Mouse (Mus musculus) midbrain, embryonic 13.5 days (tissue): Measurements from ENCODE around the gene Cyth2. TPM values are rescaled to one million over a fixed set of nuclear protein-coding genes. Genes with fewer than 3 reads are reported as not detected.

ENCODE experiments used
- ATAC-seq: fragments of 200-750 bp; cut with Nextera tagmentation; 2 replicates; pipeline ENCODE4 v1.8.0; 2017; ENCODE audit warnings: mild to moderate bottlenecking, moderate TSS enrichment, moderate library complexity
- H3K27ac ChIP-seq: fragments of 300-500 bp; sonication (generic); 2 replicates; pipeline ENCODE4 v1.5.1; 2015; ENCODE audit warnings: inconsistent platforms, mild to moderate bottlenecking, moderate library complexity
- H3K27me3 ChIP-seq: fragments of 300-500 bp; sonication (generic); 2 replicates; pipeline ENCODE4 v1.6.1; 2015; ENCODE audit warnings: mild to moderate bottlenecking, inconsistent platforms
- H3K36me3 ChIP-seq: fragments of 300-500 bp; sonication (generic); 2 replicates; pipeline ENCODE4 v1.6.1; 2015; ENCODE audit warnings: mild to moderate bottlenecking, inconsistent platforms
- H3K4me1 ChIP-seq: fragments of 300-500 bp; sonication (generic); replicated peaks from 2 replicates; pipeline ENCODE4 v1.6.1; 2015; ENCODE audit warnings: inconsistent platforms
- H3K4me2 ChIP-seq: fragments of 300-500 bp; sonication (generic); replicated peaks from 2 replicates; pipeline ENCODE4 v1.6.1; 2015; ENCODE audit warnings: moderate library complexity, mild to moderate bottlenecking, inconsistent platforms
- H3K4me3 ChIP-seq: fragments of 300-500 bp; sonication (generic); replicated peaks from 2 replicates; pipeline ENCODE4 v1.5.1; 2015; ENCODE audit warnings: mild to moderate bottlenecking, inconsistent platforms
- H3K9ac ChIP-seq: fragments of 300-500 bp; sonication (generic); replicated peaks from 2 replicates; pipeline ENCODE4 v1.6.1; 2015; ENCODE audit warnings: mild to moderate bottlenecking, inconsistent platforms
- H3K9me3 ChIP-seq: fragments of 300-500 bp; sonication (generic); 2 replicates; pipeline ENCODE4 v1.6.1; 2016; ENCODE audit warnings: mild to moderate bottlenecking, inconsistent platforms
- WGBS: fragments of 180-500 bp; shearing (Covaris S2); methylation state at CpG from one replicate; pipeline ENCODE4 v1.1.7; 2015; 5-methylcytosine and 5-hydroxymethylcytosine counted together
- polyA plus RNA-seq: library from polyadenylated mRNA; unstranded; fragments of >200 nt; fragmentation: Nextera tagmentation; extraction: Ambion mirVana; gene quantifications from 2 replicates; pipeline ENCODE4 v1.2.1, GENCODE M21; 2015

Cyth2 gene
- polyA plus RNA-seq, 1 experiment from 2014 or later: 362 TPM

DNA sequence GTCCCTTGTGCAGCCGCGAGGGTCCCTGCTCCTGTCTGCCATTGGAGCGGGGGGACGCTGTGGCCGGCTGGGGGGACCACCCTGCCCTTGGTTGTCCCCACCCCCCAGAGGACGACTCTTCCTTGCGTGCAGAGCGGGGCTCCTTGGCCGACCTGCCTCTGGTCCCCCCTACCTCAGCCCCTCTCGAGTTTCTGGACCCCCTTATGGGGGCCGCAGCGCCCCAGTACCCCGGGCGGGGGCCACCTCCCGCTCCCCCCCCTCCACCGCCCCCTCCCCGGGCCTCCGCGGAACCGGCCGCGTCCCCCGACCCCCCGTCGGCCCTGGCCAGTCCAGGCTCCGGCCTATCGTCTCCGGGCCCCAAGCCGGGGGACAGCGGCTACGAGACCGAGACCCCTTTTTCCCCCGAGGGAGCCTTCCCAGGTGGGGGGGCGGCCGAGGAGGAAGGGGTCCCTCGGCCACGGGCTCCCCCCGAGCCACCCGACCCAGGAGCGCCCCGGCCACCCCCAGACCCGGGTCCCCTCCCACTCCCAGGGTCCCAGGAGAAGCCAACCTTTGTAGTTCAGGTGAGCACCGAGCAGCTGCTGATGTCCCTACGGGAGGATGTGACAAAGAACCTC lies 20.3 kb downstream of the Cyth2 start:
- H3K4me3 ChIP-seq: no peak overlapping the region
- no peak overlapping the region for H3K4me2 ChIP-seq
- peaks cover 43% of the 10 kb centered on the region for H3K27me3 ChIP-seq
- no peak overlapping the region for H3K9ac ChIP-seq
- no peaks in the 10 kb centered on the region for H3K9me3 ChIP-seq
- WGBS: 91% methylated on average over 41 of the region's 44 CpGs
- no peak for ATAC-seq
- peaks cover 23% of the 10 kb centered on the region for H3K4me1 ChIP-seq
- H3K36me3 ChIP-seq: peaks cover 97% of the 10 kb centered on the region
- no peak overlapping the region for H3K27ac ChIP-seq

DNA sequence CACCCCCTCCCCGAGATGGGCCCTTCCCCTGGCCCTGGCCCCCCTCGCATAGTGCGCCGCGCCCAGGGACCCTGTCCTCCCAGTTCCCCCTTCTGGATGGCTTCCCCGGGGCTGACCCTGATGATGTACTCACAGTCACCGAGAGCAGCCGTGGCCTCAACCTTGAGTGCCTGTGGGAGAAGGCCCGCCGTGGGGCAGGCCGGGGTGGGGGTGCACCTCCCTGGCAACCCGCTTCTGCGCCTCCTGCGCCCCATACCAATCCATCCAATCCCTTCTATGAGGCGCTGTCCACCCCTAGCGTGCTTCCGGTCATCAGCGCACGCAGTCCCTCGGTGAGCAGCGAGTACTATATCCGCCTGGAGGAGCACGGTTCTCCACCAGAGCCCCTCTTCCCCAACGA lies 21.1 kb downstream of the Cyth2 start:
- Histone ChIP-seq H3K9ac (no peak overlapping the region), H3K4me3 (no peak overlapping the region), H3K27ac (no peak overlapping the region), H3K27me3 (peaks cover 40% of the 10 kb centered on the region), H3K4me2 (no peak overlapping the region), H3K4me1 (peaks cover 15% of the 10 kb centered on the region), H3K9me3 (no peaks in the 10 kb centered on the region), H3K36me3 (peaks cover 97% of the 10 kb centered on the region)
- no peak for ATAC-seq
- 89% methylated on average over 24 of the region's 24 CpGs for WGBS

DNA sequence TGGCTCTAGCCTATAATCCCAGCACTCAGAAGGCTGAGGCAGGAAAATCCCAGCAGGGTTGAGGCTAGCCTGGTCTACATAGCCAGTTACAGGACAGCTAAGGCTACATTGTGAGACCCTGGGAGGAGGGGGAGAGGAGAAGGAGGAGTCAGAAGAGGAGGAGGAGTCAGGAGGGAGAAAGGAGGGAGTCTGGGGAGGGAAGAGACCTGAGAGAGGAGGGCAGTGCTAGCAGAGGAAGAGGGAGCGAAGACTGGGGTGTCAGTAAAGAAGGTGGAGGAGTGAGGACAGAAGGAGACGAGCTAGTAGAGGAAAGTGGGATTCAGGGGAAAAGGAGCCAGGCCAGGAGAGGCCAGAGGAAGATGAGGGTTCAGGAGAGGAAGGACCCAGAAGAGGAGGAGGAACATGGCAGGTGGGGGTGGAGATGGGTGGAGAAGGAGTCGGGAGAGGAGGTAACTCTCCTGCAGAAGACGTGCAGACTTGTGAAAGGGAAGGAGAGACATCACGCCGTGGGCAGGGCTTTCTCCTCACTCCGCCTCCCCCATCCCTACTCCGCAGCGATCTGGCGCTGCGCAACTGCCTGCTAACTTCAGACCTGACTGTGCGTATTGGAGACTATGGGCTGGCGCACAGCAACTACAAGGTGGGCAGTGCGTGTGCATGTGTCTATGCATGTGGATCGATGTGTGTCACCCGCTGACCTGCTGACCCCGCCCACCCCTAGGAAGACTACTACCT lies 22.5 kb downstream of the Cyth2 start:
- H3K4me2 ChIP-seq: no peak overlapping the region
- 81% methylated on average over 17 of the region's 17 CpGs for WGBS
- peaks cover 28% of the 10 kb centered on the region for H3K27me3 ChIP-seq
- H3K4me1 ChIP-seq: peaks cover 14% of the 10 kb centered on the region
- no peak overlapping the region for H3K9ac ChIP-seq
- H3K27ac ChIP-seq: no peak overlapping the region
- H3K4me3 ChIP-seq: no peak overlapping the region
- H3K36me3 ChIP-seq: peaks cover 99% of the 10 kb centered on the region
- no peaks in the 10 kb centered on the region for H3K9me3 ChIP-seq
- ATAC-seq: no peak

DNA sequence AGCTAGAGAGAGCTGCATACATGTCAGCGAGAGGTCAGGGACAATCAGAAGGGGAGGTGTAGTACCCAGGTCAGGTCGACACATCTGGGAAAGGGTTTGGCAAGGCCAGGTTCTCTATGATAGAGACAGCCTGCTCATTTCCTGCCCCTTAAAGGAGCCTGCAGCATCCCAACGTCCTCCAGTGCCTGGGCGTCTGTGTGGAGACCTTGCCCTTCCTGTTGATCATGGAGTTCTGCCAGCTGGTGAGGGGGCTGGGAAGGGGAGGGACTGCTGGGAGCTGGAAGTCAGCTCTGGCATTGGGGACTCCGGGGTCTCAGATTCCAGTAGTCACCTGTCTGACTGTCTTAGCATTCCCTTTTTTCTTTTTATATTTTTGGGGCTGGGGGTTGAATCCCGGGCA lies 23.7 kb downstream of the Cyth2 start:
- H3K36me3 ChIP-seq: peaks cover 88% of the 10 kb centered on the region
- no peak overlapping the region for H3K27ac ChIP-seq
- no peak for ATAC-seq
- peaks cover 16% of the 10 kb centered on the region for H3K27me3 ChIP-seq
- H3K4me2 ChIP-seq: no peak overlapping the region
- H3K4me3 ChIP-seq: no peak overlapping the region
- H3K4me1 ChIP-seq: peaks cover 22% of the 10 kb centered on the region
- WGBS: 82% methylated on average over 6 of the region's 6 CpGs
- H3K9ac ChIP-seq: no peak overlapping the region
- H3K9me3 ChIP-seq: no peaks in the 10 kb centered on the region

DNA sequence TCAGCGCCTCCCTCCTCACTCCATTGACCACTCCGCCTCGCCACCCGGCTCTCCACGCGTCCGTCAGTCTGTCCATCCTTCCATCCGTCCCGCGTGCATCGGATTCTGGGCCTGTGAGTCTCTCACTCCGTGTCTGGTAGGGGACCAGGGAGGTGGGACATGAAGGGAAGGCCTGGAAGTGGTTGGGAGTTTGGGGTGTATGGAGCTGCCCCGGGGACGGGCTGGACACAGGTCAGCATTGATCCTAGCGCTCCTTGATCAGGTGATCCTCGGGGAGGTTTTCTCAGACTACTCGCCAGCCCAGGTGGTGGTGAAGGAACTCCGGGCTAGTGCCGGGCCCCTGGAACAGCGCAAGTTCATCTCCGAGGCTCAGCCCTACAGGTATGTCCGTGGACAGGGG lies 26.7 kb downstream of the Cyth2 start:
- peaks cover 57% of the 10 kb centered on the region for H3K36me3 ChIP-seq
- H3K27me3 ChIP-seq: no peaks in the 10 kb centered on the region
- peak overlapping the region; percentile 77 for H3K4me3 ChIP-seq
- H3K4me2 ChIP-seq: peak overlapping the region; percentile 93
- ATAC-seq: no peak
- no peak overlapping the region for H3K27ac ChIP-seq
- peaks cover 36% of the 10 kb centered on the region for H3K4me1 ChIP-seq
- 0 out of 2 replicates have a peak overlapping the region, but pooled peaks have one; percentile 94 for H3K9ac ChIP-seq
- no peaks in the 10 kb centered on the region for H3K9me3 ChIP-seq
- WGBS: 88% methylated on average over 22 of the region's 22 CpGs

DNA sequence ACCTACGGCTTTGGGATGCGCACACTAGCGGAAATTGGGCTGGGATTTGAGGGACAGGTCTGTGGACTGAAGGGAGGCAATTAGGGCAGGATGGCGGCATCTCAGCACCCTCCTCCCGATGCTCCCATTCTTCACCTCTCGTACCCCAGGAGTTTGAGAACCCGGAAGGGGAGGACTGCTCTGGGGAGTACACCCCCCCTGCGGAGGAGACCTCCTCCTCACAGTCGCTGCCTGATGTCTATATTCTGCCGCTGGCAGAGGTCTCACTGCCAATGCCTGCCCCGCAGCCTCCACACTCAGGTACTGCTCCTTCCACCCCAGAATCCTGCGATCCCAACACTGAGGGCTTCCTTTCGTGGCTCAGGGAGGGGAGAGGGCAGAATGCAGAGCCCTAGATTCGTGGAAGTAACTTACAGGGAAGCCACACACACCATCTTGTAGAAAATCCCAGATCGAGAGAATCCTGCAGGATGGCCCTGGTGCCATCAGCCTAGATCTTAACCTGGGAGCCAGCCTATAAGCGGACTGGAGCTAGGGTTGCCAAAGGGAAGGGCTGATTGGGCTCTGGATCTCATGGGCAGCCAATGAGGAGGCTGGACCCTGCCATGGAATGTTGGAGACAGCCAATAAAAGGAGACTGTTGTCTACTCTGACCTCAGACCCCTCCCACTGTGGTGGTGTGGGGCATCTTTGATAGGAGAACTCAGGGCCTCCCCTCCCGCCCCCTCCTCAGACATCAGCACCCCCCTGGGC lies 27.5 kb downstream of the Cyth2 start:
- Histone ChIP-seq H3K9me3 (no peaks in the 10 kb centered on the region), H3K4me1 (peaks cover 36% of the 10 kb centered on the region), H3K4me3 (peak overlapping the region; percentile 77), H3K27ac (peak overlapping the region; percentile 99), H3K27me3 (no peaks in the 10 kb centered on the region), H3K36me3 (peaks cover 49% of the 10 kb centered on the region), H3K9ac (peak overlapping the region; percentile 94), H3K4me2 (peak overlapping the region; percentile 93)
- ATAC-seq: peak; percentile 34
- WGBS: 10% methylated on average over 17 of the region's 17 CpGs

DNA sequence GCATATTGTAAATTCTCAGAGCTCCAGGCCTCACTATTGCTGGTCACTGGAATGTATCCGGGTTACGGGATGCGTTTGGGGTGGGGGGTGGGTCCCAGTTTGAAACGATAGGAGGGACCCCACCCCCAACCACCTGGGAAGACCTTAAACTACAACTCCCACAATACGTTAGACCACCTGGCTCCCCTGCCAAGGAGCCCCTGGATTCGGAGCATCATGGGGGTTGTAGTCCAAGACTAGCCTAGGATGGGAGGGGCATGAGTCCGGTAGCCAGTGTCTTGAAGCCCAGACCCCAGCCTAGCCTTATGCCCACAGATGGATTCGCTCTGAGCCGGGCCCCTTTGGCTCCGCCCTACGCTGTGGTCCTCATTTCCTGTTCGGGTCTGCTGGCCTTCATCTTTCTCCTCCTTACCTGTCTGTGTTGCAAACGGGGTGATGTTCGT lies 28.2 kb downstream of the Cyth2 start:
- peak overlapping the region; percentile 77 for H3K4me3 ChIP-seq

DNA sequence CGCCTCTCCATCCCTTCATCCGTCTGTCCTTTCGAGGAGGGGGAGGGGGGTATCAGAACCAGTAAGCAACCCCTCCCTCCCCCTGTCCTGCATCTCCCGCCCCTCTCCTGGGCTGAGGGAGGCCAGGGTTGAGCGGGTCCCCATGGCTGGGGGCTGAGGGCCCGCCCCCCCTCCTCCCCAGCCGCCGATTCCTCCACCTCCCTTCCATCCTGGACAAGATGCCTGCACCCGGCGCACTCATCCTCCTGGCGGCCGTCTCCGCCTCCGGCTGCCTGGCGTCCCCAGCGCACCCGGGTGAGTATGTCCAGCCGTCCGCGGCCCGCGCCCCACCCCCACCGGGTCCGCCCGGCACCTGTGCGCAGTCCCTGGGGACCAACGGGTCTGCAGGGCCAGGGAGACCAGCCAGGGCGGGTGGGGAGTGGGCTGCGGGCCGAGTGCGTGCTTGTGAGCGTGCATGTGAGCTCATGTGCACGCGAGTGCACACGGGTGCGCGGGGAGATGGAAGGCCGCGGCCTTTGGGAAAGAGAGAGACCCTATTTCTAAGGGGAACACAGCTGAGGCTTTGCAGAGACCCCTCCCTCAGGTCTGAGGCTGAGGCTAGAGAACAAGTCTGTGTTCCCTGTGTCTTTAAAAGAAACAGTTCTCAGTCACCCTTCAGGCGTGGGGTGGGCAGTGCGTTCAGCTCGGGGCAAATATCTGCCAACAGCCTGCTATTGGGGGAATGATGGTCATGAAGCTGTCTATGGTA lies 28.8 kb downstream of the Cyth2 start:
- ATAC-seq: peak; percentile 43
- peaks cover 36% of the 10 kb centered on the region for H3K4me1 ChIP-seq
- H3K27ac ChIP-seq: peak overlapping the region; percentile 99
- peak overlapping the region; percentile 94 for H3K9ac ChIP-seq
- H3K4me3 ChIP-seq: peak overlapping the region; percentile 77
- H3K9me3 ChIP-seq: no peaks in the 10 kb centered on the region
- H3K36me3 ChIP-seq: peaks cover 36% of the 10 kb centered on the region
- no peaks in the 10 kb centered on the region for H3K27me3 ChIP-seq
- WGBS: under 1% methylated on average over 37 of the region's 42 CpGs
- peak overlapping the region; percentile 93 for H3K4me2 ChIP-seq

More for the DNA sequence above, 28.2 kb downstream of the Cyth2 start:
- Histone ChIP-seq H3K9me3 (no peaks in the 10 kb centered on the region), H3K9ac (peak overlapping the region; percentile 94), H3K27ac (peak overlapping the region; percentile 99), H3K36me3 (peaks cover 42% of the 10 kb centered on the region), H3K4me1 (peaks cover 36% of the 10 kb centered on the region), H3K4me2 (peak overlapping the region; percentile 93), H3K27me3 (no peaks in the 10 kb centered on the region)
- WGBS: 1% methylated on average over 14 of the region's 14 CpGs
- ATAC-seq: peak; percentile 53

DNA sequence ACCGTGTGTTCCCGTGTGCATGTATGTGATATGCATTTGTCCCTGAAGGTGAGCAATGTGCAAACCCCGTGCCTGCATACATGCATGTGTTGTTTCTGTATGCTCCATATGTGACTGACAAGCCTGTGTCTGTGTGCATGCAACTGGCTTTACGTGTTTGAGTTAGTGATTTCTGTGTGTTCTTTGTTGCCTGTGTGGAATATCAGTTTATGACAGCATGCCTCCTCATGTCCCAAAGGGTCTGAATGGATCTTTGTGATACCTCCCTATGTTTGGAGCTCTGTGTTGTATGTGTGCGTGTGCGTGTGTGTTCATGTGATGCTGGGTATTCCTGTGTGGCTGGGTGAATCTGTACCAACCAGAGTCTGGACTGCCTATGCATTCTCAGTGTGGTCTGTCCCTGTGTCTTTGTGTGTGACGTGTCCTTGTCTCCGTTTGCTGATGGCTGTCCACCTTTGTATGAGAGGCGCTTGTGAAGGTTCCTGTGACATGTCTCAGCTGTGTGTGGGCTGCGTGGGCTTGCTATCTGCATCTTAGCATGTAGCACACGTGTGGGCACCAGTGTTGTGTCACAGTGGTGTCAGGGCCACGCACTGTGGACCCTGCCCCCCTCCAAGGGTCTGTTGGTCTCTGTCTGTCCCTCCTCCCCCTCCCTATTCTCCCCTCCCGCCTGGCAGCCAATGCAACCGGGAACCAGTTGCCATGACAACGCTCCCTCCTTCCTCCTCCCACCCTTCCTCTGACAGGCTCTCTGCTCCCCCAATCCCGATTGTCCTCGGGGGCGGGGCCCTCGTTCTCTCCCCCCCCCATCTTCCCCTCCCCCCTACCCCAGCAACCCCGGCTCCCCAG lies 29.6 kb downstream of the Cyth2 start, which contains the start of gene Sult2b1:
Gene Sult2b1 (minus strand): TSS at position 146 of the 849 bp plus-strand sequence.
- H3K9ac ChIP-seq: peak within 1 kb of the TSS; percentile 94
- H3K36me3 ChIP-seq: peaks cover 28% of the 10 kb centered on the region
- 15% methylated on average over 19 of the region's 20 CpGs for WGBS
- H3K9me3 ChIP-seq: no peaks in the 10 kb centered on the region
- peak within 1 kb of the TSS; percentile 77 for H3K4me3 ChIP-seq
- ATAC-seq: peak; percentile 65
- peak within 1 kb of the TSS; percentile 93 for H3K4me2 ChIP-seq
- H3K4me1 ChIP-seq: peaks cover 36% of the 10 kb centered on the region
- H3K27ac ChIP-seq: peak within 1 kb of the TSS; percentile 99
- H3K27me3 ChIP-seq: no peaks in the 10 kb centered on the region

DNA sequence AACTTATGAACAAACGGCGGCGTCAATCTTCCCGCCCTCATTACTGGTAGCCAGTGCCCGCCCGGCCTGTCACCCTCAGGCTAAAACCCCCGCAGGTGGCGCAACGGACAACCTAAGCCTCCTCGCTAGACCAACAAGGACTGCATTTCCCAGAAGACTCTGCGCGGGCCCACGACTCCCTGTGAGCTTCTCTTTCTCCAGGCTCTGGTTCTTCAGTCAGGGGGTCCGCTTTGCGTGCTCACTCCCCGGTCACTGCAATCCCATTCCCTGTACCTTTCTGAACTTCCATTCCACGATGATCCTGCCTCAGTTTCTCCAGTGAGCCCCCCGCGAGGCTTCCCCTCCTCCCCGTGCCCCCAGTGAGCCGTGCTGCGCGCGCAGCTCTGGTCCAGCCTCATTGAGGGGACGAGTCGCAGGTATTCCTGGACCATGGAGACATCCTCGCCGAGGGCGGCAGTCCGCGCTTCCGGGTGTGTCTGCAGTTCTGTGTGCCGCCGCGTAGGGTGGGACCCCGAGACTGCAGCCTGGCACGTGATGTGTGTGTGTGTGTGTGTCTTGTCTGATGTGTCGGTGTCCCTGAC lies 30.8 kb downstream of the Cyth2 start, which contains the start of gene Lmtk3:
Gene Lmtk3 (plus strand): TSS at position 228 of the 581 bp plus-strand sequence.
- WGBS: under 1% methylated on average over 38 of the region's 38 CpGs
- peak; percentile 64 for ATAC-seq

More for the DNA sequence above, 30.8 kb downstream of the Cyth2 start, which contains the start of gene Lmtk3:
- H3K27me3 ChIP-seq: no peaks in the 10 kb centered on the region
- peak within 1 kb of the TSS; percentile 77 for H3K4me3 ChIP-seq
- H3K4me1 ChIP-seq: peaks cover 44% of the 10 kb centered on the region
- peak within 1 kb of the TSS; percentile 99 for H3K27ac ChIP-seq
- H3K36me3 ChIP-seq: peaks cover 17% of the 10 kb centered on the region
- peak within 1 kb of the TSS; percentile 94 for H3K9ac ChIP-seq
- no peaks in the 10 kb centered on the region for H3K9me3 ChIP-seq
- peak within 1 kb of the TSS; percentile 93 for H3K4me2 ChIP-seq
